Mouse (Mus musculus): ENCODE measurements around the gene Tcf23. TPM values are rescaled to one million over a fixed set of nuclear protein-coding genes. Genes with fewer than 3 reads are reported as not detected.

Tcf23 gene
- total RNA-seq (2021), result under 1 TPM; 0.81 to 0.85 TPM
- long read RNA-seq, experiment 1, result 0 reads
- long read RNA-seq, experiment 2, result 0 reads

GRCm38 (mm10) chr5:30968416-30968815 is at the start of gene Tcf23:
Tcf23 (plus strand) TSS chr5:30968662.
- no peak for DNase-seq (ENCODE audit: low spot score in 2 of 2)

DNA sequence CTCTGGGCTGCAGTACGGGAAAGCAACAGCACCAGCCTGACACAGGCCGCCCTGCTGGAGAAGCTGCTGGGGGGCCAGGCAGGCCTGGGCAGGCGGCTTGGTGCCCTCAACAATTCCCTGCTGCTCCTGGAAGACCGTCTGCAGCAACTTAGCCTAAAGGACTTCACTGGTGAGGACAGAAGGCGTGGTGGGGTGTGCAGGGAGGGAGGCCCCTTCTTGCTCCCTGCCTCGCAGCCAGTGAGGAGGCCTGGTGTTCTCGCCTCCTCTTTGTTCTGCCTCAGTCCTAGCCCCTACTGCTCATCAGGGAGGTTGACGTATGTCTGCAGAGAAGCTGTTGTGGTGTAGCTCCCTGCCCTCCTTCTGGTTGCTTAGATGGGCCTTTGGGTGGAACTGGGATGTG is 49.8 kb upstream of the Tcf23 start:
- DNase-seq (ENCODE audit: low spot score in 2 of 2), result no peak

- no peak for DNase-seq (ENCODE audit: low spot score in 2 of 2)
Observed at GRCm38 (mm10) chr5:30919831-30920614, 48.4 kb upstream of the Tcf23 start.

DNA sequence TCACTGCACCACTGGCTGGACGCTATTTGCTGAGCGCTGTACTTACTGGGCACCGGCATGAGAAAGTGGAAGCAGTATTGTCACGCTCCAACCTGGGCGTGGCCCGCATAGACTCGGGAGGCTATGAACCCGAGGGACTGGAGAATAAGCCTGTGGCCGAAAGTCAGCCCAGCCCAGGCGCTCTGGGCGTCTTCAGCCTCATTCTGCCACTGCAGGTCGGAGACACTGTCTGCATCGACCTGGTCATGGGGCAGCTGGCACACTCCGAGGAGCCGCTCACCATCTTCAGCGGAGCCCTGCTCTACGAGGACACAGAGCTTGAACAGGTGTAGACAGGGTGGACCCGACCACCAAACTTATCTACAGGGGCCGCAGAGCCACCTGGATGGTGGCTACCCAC is 47.8 kb upstream of the Tcf23 start:
- DNase-seq (ENCODE audit: low spot score in 2 of 2), result no peak

- DNase-seq (ENCODE audit: low spot score in 2 of 2), result peak; percentile 83 to 93
Observed at GRCm38 (mm10) chr5:30921256-30922033, 47.0 kb upstream of the Tcf23 start, which contains the start of gene Khk. Khk (plus strand) TSS chr5:30921431.

DNA sequence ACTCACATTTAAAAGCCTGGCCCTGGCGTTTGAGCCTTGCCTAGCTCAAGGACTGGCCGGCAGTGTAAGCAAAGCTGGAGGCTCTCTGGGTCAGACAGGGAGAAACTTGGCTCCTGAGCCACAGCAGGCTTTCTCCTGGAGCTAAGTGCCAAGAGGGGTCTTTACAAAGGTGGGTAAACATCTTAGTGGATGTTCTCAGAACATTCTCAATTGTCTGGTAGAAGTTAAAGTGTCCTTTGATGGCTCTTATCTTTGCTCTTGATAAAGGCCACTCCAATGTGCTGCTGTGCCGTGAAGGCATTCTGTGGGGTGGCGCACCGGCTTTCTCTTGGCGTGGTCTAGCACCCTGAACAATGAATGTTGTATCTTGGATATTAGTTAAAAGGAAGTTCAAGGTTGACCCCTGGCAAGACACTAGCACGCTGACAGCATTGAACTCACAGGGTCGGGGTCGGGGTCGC is 45.9 kb upstream of the Tcf23 start:
- no peak for DNase-seq (ENCODE audit: low spot score in 2 of 2)

DNA sequence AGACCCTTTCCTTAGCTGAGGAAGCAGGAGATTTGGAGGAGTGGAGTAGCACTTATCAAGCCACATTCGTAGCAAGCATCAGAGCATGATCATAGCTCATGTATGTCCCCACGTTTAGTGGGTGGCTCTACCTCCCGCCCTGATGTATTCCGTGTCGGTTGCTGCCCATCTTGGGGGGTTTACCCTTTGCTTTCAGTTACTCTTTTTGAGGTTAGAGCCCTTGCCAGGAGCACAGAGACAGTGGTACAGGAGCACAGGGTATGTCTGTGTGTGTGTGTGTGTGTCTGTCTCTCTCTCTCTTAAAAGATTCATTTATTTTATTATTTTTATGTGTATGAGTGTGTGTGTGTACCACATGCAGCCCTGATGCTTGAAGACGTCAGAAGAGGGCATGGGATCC is 45.3 kb upstream of the Tcf23 start:
- no peak for DNase-seq (ENCODE audit: low spot score in 2 of 2)

DNA sequence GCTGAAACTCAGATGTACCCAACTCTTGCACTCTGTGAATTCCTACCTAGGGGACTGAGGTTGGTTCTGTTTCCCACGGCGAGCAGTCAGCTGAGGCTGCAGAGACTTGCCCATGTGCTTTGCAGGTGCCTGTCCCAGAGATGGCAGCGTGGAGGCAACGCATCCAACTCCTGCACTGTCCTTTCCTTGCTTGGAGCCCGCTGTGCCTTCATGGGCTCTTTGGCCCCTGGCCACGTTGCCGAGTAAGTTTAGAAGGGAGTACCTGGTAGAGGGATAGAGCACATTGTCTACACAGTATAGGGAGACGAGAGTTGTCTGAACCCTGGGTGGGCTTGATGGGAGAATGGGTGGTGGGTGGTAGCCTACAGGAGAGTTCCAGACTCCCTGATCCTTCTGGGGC is 43.8 kb upstream of the Tcf23 start:
- no peak for DNase-seq (ENCODE audit: low spot score in 2 of 2)

DNA sequence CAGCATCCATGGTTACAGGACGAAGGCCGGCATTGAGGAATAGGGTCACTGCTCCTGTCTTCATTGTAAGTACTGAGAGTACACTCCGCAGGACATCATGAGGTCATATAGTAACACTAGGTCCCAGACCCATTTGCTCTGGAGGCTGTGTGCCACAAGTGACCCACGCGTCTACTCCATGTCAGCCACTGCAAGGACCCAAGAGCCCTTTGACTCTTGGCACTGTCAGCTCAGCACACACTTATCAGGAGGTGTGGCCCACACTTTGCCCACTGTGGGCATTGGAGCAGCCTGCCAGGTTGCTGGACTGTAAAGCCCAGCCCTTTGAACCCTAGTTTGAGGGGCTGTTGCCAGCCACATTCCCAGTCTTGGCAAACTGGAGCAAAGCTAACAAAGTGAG is 43.2 kb upstream of the Tcf23 start:
- no peak for DNase-seq (ENCODE audit: low spot score in 2 of 2)

DNA sequence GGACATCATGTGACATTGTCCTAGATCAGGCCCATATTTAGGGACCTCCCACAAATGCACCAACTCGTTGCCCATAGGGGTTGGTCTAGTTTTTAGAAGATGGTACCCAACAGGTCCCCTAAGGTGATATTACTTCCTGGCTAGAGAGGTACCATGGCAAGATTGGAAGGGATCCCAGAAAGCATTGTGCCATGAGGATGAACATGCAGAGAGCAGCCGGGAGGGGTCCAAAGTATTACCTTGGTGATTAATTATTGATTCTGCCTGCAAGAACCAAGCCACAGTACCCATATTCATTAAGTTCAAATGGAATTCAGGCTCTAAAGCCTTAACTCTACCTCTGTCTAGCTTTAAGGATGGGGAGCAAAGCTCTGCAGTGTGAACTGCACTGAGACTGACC is 42.4 kb upstream of the Tcf23 start:
- DNase-seq (ENCODE audit: low spot score in 2 of 2), result no peak

DNA sequence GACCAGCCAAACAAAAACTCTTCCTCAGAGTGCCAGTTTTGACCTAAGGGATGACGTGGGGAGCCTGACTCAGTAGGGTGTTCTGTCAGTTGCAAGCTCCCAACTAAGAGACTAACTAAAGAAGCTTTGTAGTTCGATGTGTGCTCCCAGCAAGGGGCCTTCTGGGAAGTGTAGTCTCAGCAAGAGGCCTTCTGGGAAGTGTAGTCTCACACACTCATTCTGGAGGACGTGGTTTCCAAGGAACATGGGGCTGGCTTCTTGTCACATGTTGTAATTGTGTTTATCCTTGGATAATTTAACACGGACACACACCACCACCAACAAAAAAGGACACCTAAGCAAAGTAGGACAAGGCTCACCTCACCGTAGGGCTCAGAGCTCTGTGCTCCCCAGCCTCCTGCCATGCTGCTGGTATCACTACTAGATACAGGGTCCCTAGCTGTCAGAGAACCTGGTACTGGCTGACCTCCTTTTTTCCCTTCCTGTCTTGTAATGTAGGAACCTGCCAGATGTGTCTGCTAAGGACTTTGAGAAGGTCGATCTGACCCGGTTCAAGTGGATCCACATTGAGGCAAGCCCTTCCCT is 40.4 kb upstream of the Tcf23 start:
- no peak for DNase-seq (ENCODE audit: low spot score in 2 of 2)

DNA sequence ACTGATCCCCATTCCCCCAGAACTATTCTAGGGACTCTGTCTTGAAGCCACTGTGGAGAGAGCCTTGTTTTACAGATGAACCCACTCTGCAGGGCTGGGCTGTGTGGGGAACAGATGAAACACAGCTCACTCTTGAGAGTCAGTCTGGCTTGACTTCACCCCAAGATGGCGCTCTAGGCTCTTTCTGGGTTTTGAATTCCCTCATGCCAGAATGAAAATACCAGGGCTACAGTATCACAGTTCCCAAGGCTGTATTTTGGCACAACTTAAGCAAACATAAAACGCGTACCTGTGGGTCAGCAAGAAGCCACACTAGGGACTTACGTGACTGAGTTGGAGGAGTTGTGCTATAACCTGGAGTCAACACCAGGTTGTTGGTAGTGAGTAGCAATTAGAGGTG is 38.3 kb upstream of the Tcf23 start:
- peak in 1 of 2 experiments; percentile 58 for DNase-seq (ENCODE audit: low spot score in 2 of 2)

DNA sequence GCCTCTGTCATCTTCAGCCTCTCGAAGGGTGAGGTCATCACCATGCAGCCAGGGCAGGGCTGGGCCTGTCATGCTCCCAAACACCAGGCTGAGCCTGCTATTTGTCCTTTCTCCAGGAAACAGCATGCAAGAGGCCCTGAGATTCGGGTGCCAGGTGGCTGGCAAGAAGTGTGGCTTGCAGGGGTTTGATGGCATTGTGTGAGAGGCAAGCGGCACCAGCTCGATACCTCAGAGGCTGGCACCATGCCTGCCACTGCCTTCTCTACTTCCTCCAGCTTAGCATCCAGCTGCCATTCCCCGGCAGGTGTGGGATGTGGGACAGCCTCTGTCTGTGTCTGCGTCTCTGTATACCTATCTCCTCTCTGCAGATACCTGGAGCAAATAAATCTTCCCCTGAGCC is 37.6 kb upstream of the Tcf23 start:
- no peak for DNase-seq (ENCODE audit: low spot score in 2 of 2)

DNA sequence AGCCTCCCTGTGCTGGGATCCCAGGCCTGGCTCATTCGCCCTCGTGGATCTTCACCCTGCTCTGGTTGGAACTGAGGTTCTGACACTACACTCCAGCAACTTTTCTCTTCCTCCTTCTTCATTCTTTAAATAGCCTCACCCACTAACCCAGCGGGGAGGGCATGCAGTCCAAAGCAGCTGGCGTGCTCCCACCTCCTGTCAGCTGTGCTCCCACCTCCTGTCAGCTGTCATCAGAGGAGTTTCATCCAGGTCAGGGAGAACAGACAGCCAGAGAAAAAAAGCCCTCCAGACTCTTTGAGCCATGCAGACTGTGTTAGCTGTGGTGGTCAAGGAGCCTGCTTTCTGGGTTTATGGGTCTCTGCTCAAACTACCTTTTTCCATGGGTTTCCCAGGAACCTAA is 37.1 kb upstream of the Tcf23 start:
- DNase-seq (ENCODE audit: low spot score in 2 of 2), result no peak

DNA sequence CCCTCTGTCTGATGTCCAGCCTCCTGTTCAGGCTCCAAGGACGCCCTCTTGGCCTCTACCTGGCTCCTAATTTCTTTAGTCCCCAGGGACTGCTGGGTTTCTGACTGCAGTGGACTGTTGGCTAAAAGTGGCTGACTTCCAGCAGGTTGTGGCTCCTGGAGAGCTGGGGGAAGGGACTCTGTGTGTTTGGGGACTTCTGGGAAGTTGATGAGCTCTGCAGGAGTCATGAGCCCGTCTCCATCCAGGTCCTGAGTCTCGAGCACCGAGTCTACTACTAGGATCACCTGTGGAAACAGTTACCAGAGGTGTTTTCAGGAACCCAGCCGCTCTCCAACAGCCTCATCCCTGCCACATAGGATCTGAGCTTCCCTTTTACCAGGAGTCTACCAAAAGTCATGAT is 34.8 kb upstream of the Tcf23 start:
- no peak for DNase-seq (ENCODE audit: low spot score in 2 of 2)

GRCm38 (mm10) chr5:30934725-30935461 is 33.6 kb upstream of the Tcf23 start:
- no peak for DNase-seq (ENCODE audit: low spot score in 2 of 2)

- DNase-seq (ENCODE audit: low spot score in 2 of 2), result no peak
Observed at GRCm38 (mm10) chr5:30943004-30943403, 25.5 kb upstream of the Tcf23 start.

DNA sequence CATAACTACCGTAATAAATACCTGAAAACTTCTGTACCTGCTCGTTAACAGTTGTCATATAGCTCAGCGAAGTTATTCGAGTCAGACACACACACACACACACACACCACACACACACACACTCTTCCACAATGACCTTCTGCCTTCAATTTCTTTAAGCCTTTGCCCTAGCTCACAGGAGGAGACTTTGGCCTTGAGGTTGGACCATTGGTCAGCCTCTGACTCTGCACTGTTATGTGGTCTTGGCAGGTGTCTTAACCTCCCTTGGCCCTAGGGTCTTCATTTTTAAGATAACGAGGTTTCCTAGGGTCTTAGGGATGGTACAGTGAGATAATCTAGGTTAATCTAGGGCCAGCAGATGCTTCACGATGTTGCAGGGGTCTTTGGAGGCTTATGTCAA is 24.1 kb upstream of the Tcf23 start:
- DNase-seq (ENCODE audit: low spot score in 2 of 2), result no peak

- DNase-seq (ENCODE audit: low spot score in 2 of 2), result no peak
Observed at GRCm38 (mm10) chr5:30944956-30945781, 23.3 kb upstream of the Tcf23 start, which contains the start of gene Cgref1. Cgref1 (minus strand) TSS chr5:30945591.

DNA sequence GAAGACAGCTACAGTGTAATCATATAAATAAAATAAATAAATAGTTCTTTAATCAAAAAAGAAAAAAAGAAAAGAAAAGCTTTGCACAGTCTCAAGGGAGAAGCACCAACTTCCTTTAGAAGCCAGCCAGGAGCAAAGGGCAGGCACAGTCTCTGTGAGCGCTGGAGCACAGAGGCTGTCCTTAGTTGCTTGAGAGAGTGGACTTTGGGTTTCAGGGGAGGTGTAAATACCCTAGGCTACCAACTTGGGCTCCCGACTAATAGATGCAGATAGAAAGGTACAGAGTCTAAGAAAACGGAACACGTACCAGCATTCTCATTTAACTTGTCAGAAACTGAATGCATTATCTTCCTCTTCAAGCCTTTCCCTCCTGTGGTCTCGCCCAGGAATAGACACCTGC is 19.8 kb upstream of the Tcf23 start:
- DNase-seq (ENCODE audit: low spot score in 2 of 2), result no peak
